Mouse (Mus musculus): Measurements from ENCODE around the gene Sparcl1. TPM values are rescaled to one million over a fixed set of nuclear protein-coding genes. Genes with fewer than 3 reads are reported as not detected.

Gene Sparcl1
- 0.27 TPM in 1 of 2 replicates, not detected in the other for polyA plus RNA-seq (2012; ENCODE audit: insufficient read depth, insufficient read length, missing spikeins)

GRCm38 (mm10) chr5:104113491-104114172, at the start of gene Sparcl1:
TSS of gene Sparcl1 (minus strand) at chr5:104113733.
- H3K4me3 ChIP-seq (ENCODE audit: insufficient read depth, low read length), result no peak within 1 kb of the TSS
- H3K4me1 ChIP-seq (ENCODE audit: control insufficient read depth, insufficient read depth, low read length), result peaks cover 3% of the 10 kb centered on the region; the same call in 1 of the 2 replicates
- TF ChIP-seq POLR2A (IDR thresholded peaks at IDR 0.05; ENCODE audit: borderline replicate concordance, low read depth, low read length) (no peak), CTCF (IDR thresholded peaks at IDR 0.05; ENCODE audit: low read depth, low read length) (no peak)
- no peak within 1 kb of the TSS for H3K27ac ChIP-seq (ENCODE audit: insufficient read depth, low read depth, low read length)

GRCm38 (mm10) chr5:104161390-104161789, 47.9 kb upstream of the Sparcl1 start:
- H3K27ac ChIP-seq (ENCODE audit: insufficient read depth, low read depth, low read length), result no peak overlapping the region
- no peaks in the 10 kb centered on the region for H3K4me1 ChIP-seq (ENCODE audit: control insufficient read depth, insufficient read depth, low read length)
- TF ChIP-seq CTCF (IDR thresholded peaks at IDR 0.05; ENCODE audit: low read depth, low read length) (no peak), POLR2A (IDR thresholded peaks at IDR 0.05; ENCODE audit: borderline replicate concordance, low read depth, low read length) (no peak)
- no peak overlapping the region for H3K4me3 ChIP-seq (ENCODE audit: insufficient read depth, low read length)

- TF ChIP-seq CTCF (IDR thresholded peaks at IDR 0.05; ENCODE audit: low read depth, low read length) (no peak), POLR2A (IDR thresholded peaks at IDR 0.05; ENCODE audit: borderline replicate concordance, low read depth, low read length) (no peak)
- H3K27ac ChIP-seq (ENCODE audit: insufficient read depth, low read depth, low read length), result no peak overlapping the region
- H3K4me3 ChIP-seq (ENCODE audit: insufficient read depth, low read length), result no peak overlapping the region
- H3K4me1 ChIP-seq (ENCODE audit: control insufficient read depth, insufficient read depth, low read length), result no peaks in the 10 kb centered on the region
Observed at GRCm38 (mm10) chr5:104160581-104160980, 47.0 kb upstream of the Sparcl1 start.

GRCm38 (mm10) chr5:104158332-104159052, 45.0 kb upstream of the Sparcl1 start:
- Histone ChIP-seq H3K4me1 (ENCODE audit: control insufficient read depth, insufficient read depth, low read length) (no peaks in the 10 kb centered on the region), H3K27ac (ENCODE audit: insufficient read depth, low read depth, low read length) (no peak overlapping the region), H3K4me3 (ENCODE audit: insufficient read depth, low read length) (no peak overlapping the region)
- no peak for TF ChIP-seq CTCF (IDR thresholded peaks at IDR 0.05; ENCODE audit: low read depth, low read length)
- TF ChIP-seq POLR2A (IDR thresholded peaks at IDR 0.05; ENCODE audit: borderline replicate concordance, low read depth, low read length), result no peak

DNA sequence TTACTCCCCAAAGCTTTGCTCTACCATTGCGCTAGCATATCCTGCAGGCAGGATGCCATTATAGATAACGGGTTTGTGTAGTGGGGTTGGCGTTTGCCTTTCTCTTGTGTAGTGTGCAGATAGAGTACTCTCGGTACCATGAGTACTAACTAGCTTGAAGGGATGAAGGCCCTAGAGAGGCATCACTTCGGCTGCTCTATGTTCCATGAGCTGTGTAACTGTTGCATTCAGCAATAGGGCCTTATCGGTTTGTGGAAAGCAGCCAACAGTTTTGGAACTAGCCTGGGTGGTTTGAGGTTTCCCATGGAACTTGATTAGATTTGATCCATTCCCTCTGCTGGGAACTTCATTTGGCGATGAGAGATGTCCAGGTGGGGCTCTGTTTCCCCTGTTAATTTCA, 44.2 kb upstream of the Sparcl1 start:
- TF ChIP-seq CTCF (IDR thresholded peaks at IDR 0.05; ENCODE audit: low read depth, low read length), result no peak

DNA sequence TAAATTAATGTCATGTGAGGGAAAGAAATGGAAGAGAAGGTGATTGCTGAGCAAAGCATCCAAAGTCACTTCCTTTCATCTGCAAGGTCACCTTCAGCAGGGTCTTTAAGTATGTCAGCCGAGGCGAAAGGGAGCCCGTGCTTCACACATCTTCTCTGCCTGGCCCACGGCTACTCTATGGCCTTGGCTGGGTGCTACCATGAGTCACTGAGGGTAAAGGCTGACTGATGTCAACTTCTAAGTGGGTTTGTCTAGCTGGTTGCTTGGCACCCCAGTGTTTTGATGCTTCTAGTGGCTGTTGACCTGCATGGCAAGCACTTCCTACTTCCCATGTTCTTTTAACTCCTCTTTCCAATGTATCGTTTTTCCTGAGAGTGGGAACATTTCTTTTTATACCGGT, 36.7 kb upstream of the Sparcl1 start:
- Histone ChIP-seq H3K4me1 (ENCODE audit: control insufficient read depth, insufficient read depth, low read length) (no peaks in the 10 kb centered on the region), H3K27ac (ENCODE audit: insufficient read depth, low read depth, low read length) (no peak overlapping the region), H3K4me3 (ENCODE audit: insufficient read depth, low read length) (no peak overlapping the region)
- TF ChIP-seq POLR2A (IDR thresholded peaks at IDR 0.05; ENCODE audit: borderline replicate concordance, low read depth, low read length), result no peak
- no peak for TF ChIP-seq CTCF (IDR thresholded peaks at IDR 0.05; ENCODE audit: low read depth, low read length)

More for the DNA sequence above, 44.2 kb upstream of the Sparcl1 start:
- Histone ChIP-seq H3K4me3 (ENCODE audit: insufficient read depth, low read length) (no peak overlapping the region), H3K27ac (ENCODE audit: insufficient read depth, low read depth, low read length) (no peak overlapping the region), H3K4me1 (ENCODE audit: control insufficient read depth, insufficient read depth, low read length) (no peaks in the 10 kb centered on the region)

DNA sequence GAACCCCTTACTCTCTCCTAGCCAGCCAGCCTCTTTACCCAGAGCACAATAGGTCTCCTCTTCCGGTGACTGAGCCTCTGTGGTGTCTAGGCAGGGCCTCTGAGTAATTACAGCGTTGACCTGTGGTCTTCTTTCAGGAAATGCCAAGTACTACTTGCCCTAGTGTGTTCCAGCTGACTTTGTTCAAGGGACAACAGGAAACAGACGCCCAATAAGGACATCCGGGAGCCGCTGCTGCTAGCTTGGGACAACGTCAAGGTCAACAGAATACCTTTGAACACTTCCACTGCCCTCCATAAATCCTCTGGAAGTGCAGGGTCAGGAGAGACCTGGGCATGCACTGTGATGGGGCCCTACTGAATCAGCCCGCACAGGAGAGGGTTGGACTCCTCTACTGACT, 35.8 kb upstream of the Sparcl1 start:
- TF ChIP-seq CTCF (IDR thresholded peaks at IDR 0.05; ENCODE audit: low read depth, low read length) (no peak), POLR2A (IDR thresholded peaks at IDR 0.05; ENCODE audit: borderline replicate concordance, low read depth, low read length) (no peak)
- no peak overlapping the region for H3K27ac ChIP-seq (ENCODE audit: insufficient read depth, low read depth, low read length)
- no peaks in the 10 kb centered on the region for H3K4me1 ChIP-seq (ENCODE audit: control insufficient read depth, insufficient read depth, low read length)
- H3K4me3 ChIP-seq (ENCODE audit: insufficient read depth, low read length), result no peak overlapping the region

- no peak overlapping the region for H3K4me3 ChIP-seq (ENCODE audit: insufficient read depth, low read length)
- H3K27ac ChIP-seq (ENCODE audit: insufficient read depth, low read depth, low read length), result no peak overlapping the region
- H3K4me1 ChIP-seq (ENCODE audit: control insufficient read depth, insufficient read depth, low read length), result no peaks in the 10 kb centered on the region
- no peak for TF ChIP-seq CTCF (IDR thresholded peaks at IDR 0.05; ENCODE audit: low read depth, low read length)
- no peak for TF ChIP-seq POLR2A (IDR thresholded peaks at IDR 0.05; ENCODE audit: borderline replicate concordance, low read depth, low read length)
Observed at GRCm38 (mm10) chr5:104144057-104144456, 30.5 kb upstream of the Sparcl1 start.

- TF ChIP-seq CTCF (IDR thresholded peaks at IDR 0.05; ENCODE audit: low read depth, low read length), result no peak
- TF ChIP-seq POLR2A (IDR thresholded peaks at IDR 0.05; ENCODE audit: borderline replicate concordance, low read depth, low read length), result no peak
- Histone ChIP-seq H3K4me3 (ENCODE audit: insufficient read depth, low read length) (no peak overlapping the region), H3K4me1 (ENCODE audit: control insufficient read depth, insufficient read depth, low read length) (no peaks in the 10 kb centered on the region), H3K27ac (ENCODE audit: insufficient read depth, low read depth, low read length) (no peak overlapping the region)
Observed at GRCm38 (mm10) chr5:104141067-104141466, 27.5 kb upstream of the Sparcl1 start.

DNA sequence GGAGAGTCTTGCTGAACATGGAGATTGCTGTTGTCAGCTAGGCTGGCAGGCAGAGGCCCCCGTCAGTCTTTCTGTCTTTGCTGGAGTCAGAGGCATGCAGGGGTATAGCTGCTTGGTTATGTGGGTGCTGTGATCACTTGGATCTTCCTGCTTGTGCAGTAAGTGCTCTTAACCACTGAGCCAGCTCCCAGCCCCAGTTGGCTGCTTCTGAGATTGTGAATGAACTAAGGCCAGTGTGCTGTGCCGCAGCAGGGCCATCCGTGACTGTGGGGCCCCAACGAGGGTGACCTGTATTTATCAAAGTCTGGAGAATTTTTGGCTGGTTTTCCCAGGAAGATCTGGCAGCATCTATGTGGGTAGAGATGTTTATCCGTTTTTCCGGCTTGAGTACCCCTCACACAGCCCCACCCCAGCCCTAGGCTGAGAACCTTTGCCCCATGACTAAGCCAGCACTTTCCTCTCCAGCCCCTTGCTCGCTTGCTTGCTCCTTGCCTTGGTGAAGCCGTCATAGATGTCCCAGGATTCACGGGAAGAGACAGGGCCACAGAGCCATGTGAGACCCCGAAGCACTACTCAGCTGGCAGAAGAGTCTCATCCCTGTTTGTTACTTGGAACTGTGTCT, 24.5 kb upstream of the Sparcl1 start:
- Histone ChIP-seq H3K4me3 (ENCODE audit: insufficient read depth, low read length) (no peak overlapping the region), H3K4me1 (ENCODE audit: control insufficient read depth, insufficient read depth, low read length) (no peaks in the 10 kb centered on the region), H3K27ac (ENCODE audit: insufficient read depth, low read depth, low read length) (no peak overlapping the region)
- TF ChIP-seq CTCF (IDR thresholded peaks at IDR 0.05; ENCODE audit: low read depth, low read length) (no peak), POLR2A (IDR thresholded peaks at IDR 0.05; ENCODE audit: borderline replicate concordance, low read depth, low read length) (no peak)

Data from bone marrow macrophage, adult 2 months (primary cell).